Mouse (Mus musculus) hematopoietic stem cell, adult 5-6 weeks (primary cell): Measurements from ENCODE around the gene Immp2l. TPM values are rescaled to one million over a fixed set of nuclear protein-coding genes. Genes with fewer than 3 reads are reported as not detected.

ENCODE experiments used
- ATAC-seq, 2 experiments: fragments of 125-278 bp in 1 of 2; replicated peaks in 1 of 2; 2 replicates each; pipeline ENCODE4 v1.8.0; 2016 to 2017; ENCODE audit warnings: inconsistent platforms in 2 of 2, mild to moderate bottlenecking in 2 of 2, moderate number of reproducible peaks in 2 of 2, low read depth in 1 of 2, moderate TSS enrichment in 1 of 2; ENCODE audit not compliant: low FRiP score in 2 of 2, poor library complexity in 2 of 2, severe bottlenecking in 2 of 2, insufficient read depth in 1 of 2, low TSS enrichment in 1 of 2
- total RNA-seq: library from RNA; stranded (forward); fragments of 172-1452, 232-1000 nt; gene quantifications from 2 replicates; pipeline ENCODE4 v1.2.3, GENCODE M21; 2017

Immp2l gene
- total RNA-seq, 1 experiment from 2014 or later = 22.7 TPM

DNA sequence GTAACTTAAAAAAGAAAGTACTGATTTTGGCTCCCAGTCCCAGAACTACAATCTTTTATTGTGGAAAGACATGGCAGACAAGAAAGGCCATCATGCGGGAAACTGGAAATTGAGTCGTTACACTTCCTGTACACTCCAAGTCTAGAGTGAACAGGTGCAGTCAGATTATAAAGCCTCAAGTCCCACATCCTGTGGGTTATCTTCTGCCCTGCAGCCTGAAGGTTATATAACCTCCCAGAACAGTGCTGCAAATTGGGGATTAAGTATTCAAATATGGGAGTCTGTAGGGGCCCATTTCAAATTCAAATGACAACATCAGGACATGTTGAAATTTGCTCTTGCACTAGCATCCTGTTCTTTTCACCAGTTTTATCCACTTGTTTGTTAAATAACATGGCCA lies 301.9 kb downstream of the Immp2l start:
- ATAC-seq = peak; percentile 90 to 92

DNA sequence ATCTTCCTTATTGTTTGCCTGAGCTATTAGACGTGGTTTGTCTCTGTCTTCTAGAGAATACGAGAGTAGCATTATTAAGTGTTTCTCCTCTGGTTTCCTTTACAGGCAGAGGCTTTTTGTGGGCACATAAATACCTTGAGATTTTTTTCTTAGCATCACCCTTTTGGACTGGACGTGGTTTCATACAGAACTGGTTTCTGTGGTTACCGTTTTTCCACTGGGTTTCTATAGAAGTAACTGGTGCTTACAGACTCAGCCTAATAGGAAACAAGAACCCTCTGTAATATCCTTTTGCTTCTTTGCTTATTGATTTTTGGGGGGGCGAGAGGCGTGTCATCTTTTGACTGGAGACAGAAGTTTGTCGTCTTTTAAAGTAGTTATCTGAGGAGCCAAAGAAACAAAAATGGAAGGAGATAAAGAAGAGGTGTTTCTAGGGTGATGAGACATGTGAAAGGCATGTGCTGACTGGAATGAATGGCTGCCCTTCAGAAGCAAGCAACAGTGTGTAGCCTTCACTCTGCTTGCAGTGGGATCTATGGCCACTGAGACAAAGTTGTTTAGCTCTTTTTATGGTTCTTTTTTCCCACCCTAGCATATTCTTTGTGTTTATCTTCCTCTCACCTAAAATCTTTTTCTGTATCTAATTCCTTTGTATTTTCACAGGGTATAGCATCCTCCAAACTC lies 307.2 kb downstream of the Immp2l start:
- 0 out of 4 replicates have a peak, but pooled peaks of 1 of the 2 experiments have one; percentile 2 for ATAC-seq

DNA sequence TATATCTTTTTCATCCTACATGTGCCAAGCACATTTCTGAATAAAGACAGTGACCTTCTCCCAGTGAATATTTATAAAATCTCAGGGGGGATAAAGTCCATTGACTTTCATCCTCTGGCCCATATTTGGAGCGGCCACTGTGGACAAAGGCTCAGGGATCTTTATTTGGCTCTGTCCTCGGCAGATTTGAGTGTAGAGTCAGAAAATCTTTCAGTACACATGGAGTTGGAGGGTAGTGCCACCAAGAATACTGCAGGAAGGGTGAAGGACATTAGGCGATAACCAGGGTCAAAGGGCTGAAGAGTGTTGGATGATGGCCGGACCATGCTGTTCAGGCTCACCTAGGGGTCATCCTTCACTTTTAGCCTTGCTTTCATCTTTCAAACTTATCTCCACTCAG lies 321.7 kb downstream of the Immp2l start:
- ATAC-seq = no peak

DNA sequence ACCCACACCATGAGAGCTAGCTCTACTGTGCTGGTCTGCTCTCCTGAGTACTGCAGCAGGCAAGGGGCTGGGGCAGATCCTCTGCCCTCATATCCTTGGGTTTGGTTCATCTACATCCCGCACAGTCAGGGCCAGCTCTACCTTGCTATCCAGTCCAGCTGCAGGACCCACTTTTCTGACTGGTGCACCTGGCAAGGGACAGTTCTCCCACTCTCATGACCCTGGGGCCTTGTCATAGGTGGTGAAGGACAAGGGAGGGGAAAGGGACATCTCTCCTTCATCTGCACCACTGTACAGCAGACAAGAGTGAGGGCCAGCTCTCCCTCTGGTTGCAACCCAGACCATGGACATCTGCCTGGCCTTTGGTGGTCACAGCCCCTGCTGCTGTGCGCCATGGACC lies 323.6 kb downstream of the Immp2l start:
- ATAC-seq = no peak

GRCm38 (mm10) chr12:41349386-41349785 lies 325.5 kb downstream of the Immp2l start:
- 0 out of 4 replicates have a peak, but pooled peaks of 1 of the 2 experiments have one; percentile 22 for ATAC-seq

- peak; percentile 64 to 67 for ATAC-seq
Observed at GRCm38 (mm10) chr12:41349814-41350213, 325.9 kb downstream of the Immp2l start.

DNA sequence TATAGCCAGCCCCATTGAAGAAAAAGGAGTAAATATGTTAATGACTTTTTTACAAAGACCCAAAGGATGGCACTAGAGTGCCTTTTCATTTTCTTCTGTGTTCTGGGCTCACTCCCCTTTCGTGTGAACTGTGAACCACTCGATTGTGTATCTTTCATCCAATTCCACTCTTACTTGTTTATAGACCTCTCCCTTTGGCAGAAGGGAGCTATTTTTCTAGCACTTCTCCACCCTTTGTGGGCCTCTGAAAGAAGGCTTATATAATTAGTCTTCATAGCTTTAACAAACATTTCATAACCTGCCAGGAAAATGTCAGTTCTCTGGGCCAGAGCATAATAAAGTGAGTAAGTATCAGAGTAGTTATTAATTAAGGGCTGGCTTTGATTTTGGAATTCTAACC lies 327.4 kb downstream of the Immp2l start:
- no peak for ATAC-seq

DNA sequence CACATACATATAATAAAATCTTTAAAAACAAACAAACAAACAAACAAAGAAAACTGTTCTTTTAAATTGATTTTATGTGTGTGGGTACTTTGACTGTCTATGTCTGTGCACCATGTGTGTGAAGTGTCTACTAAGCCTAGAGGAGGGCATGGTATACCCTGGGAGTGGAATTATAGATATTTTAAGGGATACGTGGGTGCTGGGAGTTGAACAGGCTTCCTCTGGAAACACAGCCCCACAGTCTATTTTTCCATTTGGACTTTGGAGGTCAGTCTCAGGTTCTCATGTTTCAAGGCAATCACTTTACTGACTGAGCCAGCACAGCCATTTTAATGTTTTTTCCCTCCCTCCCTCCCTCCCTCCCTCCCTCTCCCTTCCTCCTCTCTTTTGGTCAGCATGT lies 331.0 kb downstream of the Immp2l start:
- no peak for ATAC-seq

DNA sequence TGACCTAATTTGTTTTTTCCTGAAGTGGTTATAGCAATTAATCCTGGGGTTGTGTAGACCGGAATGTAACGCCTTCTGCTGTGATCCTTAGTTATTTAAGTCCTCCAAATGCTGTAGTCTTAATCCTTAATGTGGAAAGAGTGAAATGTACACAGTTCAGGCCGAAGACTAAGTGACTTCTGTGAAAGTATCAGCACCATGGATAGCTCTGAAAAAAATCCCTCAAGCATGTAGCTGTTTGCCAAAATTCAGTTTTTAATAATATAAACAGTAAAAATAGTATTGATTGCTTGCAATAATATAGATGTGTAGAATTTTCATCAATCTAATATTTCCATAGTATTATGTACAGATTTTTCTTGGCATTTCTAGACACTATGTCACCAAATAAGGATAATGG lies 332.1 kb downstream of the Immp2l start:
- ATAC-seq = no peak

GRCm38 (mm10) chr12:41386685-41387084 lies 362.8 kb downstream of the Immp2l start:
- no peak for ATAC-seq

GRCm38 (mm10) chr12:41394231-41394630 lies 370.3 kb downstream of the Immp2l start:
- ATAC-seq = no peak

- no peak for ATAC-seq
Observed at GRCm38 (mm10) chr12:41401136-41401535, 377.2 kb downstream of the Immp2l start.

DNA sequence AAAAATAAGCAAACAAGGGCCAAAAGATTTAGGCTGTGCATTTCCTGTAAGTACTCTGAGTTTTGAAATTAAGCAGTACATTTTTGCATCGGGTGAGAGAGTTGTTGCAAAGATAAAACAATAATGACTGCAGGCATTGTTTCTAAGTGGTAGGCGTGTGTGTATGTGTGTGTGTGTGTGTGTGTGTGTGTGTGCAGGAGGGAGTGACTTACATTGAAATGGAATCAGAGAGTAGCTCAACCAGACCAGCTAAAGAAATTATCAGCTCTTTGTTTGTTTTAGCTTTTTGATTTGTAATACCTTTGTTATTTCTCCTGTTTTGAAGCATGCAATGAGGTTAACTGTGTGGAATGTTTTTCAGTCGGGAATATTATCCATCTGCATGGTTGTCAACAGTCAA lies 378.0 kb downstream of the Immp2l start:
- no peak for ATAC-seq

DNA sequence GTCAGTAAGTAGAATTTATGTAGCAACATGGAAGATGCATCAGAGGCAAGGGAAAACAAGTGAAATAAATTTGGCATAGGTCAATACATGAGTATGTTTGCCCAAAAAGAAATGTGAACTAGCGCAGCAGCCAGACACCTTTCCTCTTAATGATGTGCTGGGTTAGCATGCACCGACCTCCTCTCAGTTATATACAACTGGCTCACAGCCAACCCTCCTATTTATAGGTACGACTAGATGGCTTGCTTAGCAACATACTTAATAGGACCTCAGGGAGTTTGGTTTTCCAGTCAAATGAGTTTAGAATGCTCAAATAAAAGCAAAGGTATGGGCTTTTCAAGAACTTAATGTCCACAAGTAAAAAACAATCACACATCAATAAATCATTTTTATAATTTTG lies 385.5 kb downstream of the Immp2l start:
- no peak for ATAC-seq

DNA sequence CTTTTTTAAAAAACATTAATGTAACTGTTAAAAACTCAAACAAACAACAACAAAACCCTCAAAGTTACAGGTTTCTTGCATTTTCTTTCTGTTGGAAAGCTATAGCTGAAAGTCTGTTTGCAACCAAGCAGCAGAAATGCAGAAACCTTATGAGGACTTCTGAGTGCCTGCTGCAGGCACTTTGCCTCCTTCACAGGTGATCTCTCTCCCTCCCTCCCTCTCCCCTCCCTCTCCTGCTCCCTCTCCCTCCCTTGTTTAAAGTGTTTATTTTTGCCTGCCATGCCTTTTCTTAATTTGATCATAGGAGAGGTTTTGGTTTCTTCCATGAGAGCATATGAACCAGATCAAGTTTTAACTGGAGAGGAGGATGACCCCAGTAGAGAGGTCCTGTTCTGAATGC lies 392.7 kb downstream of the Immp2l start:
- no peak for ATAC-seq

- ATAC-seq = no peak
Observed at GRCm38 (mm10) chr12:41417099-41417498, 393.2 kb downstream of the Immp2l start.

- ATAC-seq = no peak
Observed at GRCm38 (mm10) chr12:41417961-41418360, 394.1 kb downstream of the Immp2l start.

DNA sequence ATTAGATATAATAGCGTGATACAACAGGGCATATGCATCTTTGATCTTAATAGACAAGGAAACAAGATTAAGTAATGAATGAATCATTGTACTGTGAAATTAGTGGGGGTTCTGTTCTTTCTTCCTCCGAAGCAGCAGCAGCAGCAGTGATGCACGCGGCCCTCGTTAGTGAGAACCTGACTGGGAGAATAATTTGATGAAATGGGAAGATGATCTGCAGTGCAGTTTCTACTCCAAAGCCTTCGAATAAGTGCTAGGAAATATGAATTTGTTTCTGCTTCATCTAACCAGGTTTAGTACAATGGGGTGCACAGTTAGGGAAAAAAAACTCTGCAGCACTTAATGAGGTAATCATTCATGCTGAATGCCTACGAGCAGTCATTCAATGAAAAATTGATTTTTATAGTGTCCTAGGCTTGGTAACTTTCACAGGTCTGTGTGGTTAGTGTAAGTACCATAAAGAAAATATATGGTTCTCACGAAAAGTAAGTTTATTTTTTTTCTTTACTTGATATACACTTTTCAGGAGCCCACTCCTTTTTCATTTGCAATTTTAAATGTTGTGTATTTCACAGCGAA lies 401.3 kb downstream of the Immp2l start:
- ATAC-seq = no peak

DNA sequence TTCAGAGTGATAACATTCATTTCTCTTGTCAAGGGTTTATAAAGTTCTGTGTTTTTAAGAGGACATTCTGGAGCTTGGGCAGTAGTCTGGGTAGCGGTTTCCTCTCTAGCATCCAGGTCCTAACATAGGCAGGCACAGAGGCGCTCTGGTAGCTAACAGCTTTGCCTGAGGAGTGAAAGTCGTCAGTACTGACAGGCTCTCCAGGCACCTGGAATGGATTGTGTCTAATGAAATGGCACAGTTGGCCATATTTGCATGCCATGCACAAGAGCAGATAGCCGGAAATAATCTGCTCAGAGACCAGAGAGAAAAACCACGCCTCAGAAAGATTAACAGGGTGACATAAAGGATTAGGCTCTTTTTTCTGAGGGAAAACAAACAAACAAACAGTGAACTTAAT lies 403.6 kb downstream of the Immp2l start:
- ATAC-seq = no peak
